Mouse (Mus musculus): ENCODE results near the gene Hist2h3c2. TPM values are rescaled to one million over a fixed set of nuclear protein-coding genes. Genes with fewer than 3 reads are reported as not detected.

Hist2h3c2 gene
- polyA plus RNA-seq, 1 experiment from 2014 or later: 2.8 TPM

- H3K4me2 ChIP-seq (replicated peaks; ENCODE audit: low read depth): no peak overlapping the region
- H3K36me3 ChIP-seq (ENCODE audit: control insufficient read depth, insufficient read depth, low read length): no peaks in the 10 kb centered on the region
- TF ChIP-seq EP300 (optimal IDR thresholded peaks at IDR 0.05) (no peak), CTCF (IDR thresholded peaks at IDR 0.05; ENCODE audit: low read depth) (no peak)
- H3K4me3 ChIP-seq (ENCODE audit: low read depth, low read length): no peak overlapping the region
- H3K9ac ChIP-seq (ENCODE audit: low read length): no peak overlapping the region
- DNase-seq (ENCODE audit: low spot score) (no peak), ATAC-seq (ENCODE audit: low FRiP score, low TSS enrichment) (no peak; the same call in 1 of the 2 replicates)
- no peaks in the 10 kb centered on the region for H3K9me3 ChIP-seq (ENCODE audit: control insufficient read depth, low read length)
- H3K4me1 ChIP-seq (replicated peaks; ENCODE audit: control insufficient read depth, insufficient read depth): no peaks in the 10 kb centered on the region; the same call in 1 of the 2 replicates
- 38% methylated on average over 10 of the region's 10 CpGs for WGBS
- H3K27ac ChIP-seq (replicated peaks): no peak overlapping the region
- H3K27me3 ChIP-seq (ENCODE audit: control insufficient read depth, insufficient read depth, low read length): no peaks in the 10 kb centered on the region
Observed at GRCm38 (mm10) chr3:96254683-96255355, 15.9 kb upstream of the Hist2h3c2 start.

- Histone ChIP-seq H3K4me1 (replicated peaks; ENCODE audit: control insufficient read depth, insufficient read depth) (no peaks in the 10 kb centered on the region; the same call in 1 of the 2 replicates), H3K4me3 (ENCODE audit: low read depth, low read length) (no peak overlapping the region), H3K4me2 (replicated peaks; ENCODE audit: low read depth) (no peak overlapping the region), H3K27ac (replicated peaks) (no peak overlapping the region), H3K27me3 (ENCODE audit: control insufficient read depth, insufficient read depth, low read length) (no peaks in the 10 kb centered on the region), H3K9me3 (ENCODE audit: control insufficient read depth, low read length) (no peaks in the 10 kb centered on the region), H3K9ac (ENCODE audit: low read length) (no peak overlapping the region), H3K36me3 (ENCODE audit: control insufficient read depth, insufficient read depth, low read length) (no peaks in the 10 kb centered on the region)
- ATAC-seq (ENCODE audit: low FRiP score, low TSS enrichment) (no peak), DNase-seq (ENCODE audit: low spot score) (no peak)
- WGBS: 88% methylated on average over 3 of the region's 3 CpGs
- TF ChIP-seq CTCF (IDR thresholded peaks at IDR 0.05; ENCODE audit: low read depth): no peak
- no peak for TF ChIP-seq EP300 (optimal IDR thresholded peaks at IDR 0.05)
Observed at GRCm38 (mm10) chr3:96251787-96252186, 12.9 kb upstream of the Hist2h3c2 start.

GRCm38 (mm10) chr3:96250890-96251289 lies 12.0 kb upstream of the Hist2h3c2 start:
- TF ChIP-seq CTCF (IDR thresholded peaks at IDR 0.05; ENCODE audit: low read depth) (no peak), EP300 (optimal IDR thresholded peaks at IDR 0.05) (no peak)
- H3K4me3 ChIP-seq (ENCODE audit: low read depth, low read length): no peak overlapping the region
- 81% methylated on average over 3 of the region's 3 CpGs for WGBS
- no peak overlapping the region for H3K4me2 ChIP-seq (replicated peaks; ENCODE audit: low read depth)
- H3K4me1 ChIP-seq (replicated peaks; ENCODE audit: control insufficient read depth, insufficient read depth): no peaks in the 10 kb centered on the region
- H3K9me3 ChIP-seq (ENCODE audit: control insufficient read depth, low read length): no peaks in the 10 kb centered on the region
- no peaks in the 10 kb centered on the region for H3K36me3 ChIP-seq (ENCODE audit: control insufficient read depth, insufficient read depth, low read length)
- DNase-seq (ENCODE audit: low spot score): no peak
- H3K9ac ChIP-seq (ENCODE audit: low read length): no peak overlapping the region
- no peaks in the 10 kb centered on the region for H3K27me3 ChIP-seq (ENCODE audit: control insufficient read depth, insufficient read depth, low read length)
- no peak for ATAC-seq (ENCODE audit: low FRiP score, low TSS enrichment)
- H3K27ac ChIP-seq (replicated peaks): no peak overlapping the region

GRCm38 (mm10) chr3:96249034-96249345 lies 10.1 kb upstream of the Hist2h3c2 start:
- no peak for TF ChIP-seq CTCF (IDR thresholded peaks at IDR 0.05; ENCODE audit: low read depth)
- TF ChIP-seq EP300 (optimal IDR thresholded peaks at IDR 0.05): no peak
- H3K4me1 ChIP-seq (replicated peaks; ENCODE audit: control insufficient read depth, insufficient read depth): 0 out of 2 replicates have a peak, but pooled peaks cover 2% of the 10 kb centered on the region
- no peak overlapping the region for H3K27ac ChIP-seq (replicated peaks)
- ATAC-seq (ENCODE audit: low FRiP score, low TSS enrichment): no peak
- 39% methylated on average over 4 of the region's 4 CpGs for WGBS
- H3K9ac ChIP-seq (ENCODE audit: low read length): no peak overlapping the region
- H3K4me2 ChIP-seq (replicated peaks; ENCODE audit: low read depth): peak overlapping the region; percentile 15; the same call in 1 of the 2 replicates
- DNase-seq (ENCODE audit: low spot score): no peak
- H3K27me3 ChIP-seq (ENCODE audit: control insufficient read depth, insufficient read depth, low read length): no peaks in the 10 kb centered on the region
- no peaks in the 10 kb centered on the region for H3K9me3 ChIP-seq (ENCODE audit: control insufficient read depth, low read length)
- H3K4me3 ChIP-seq (ENCODE audit: low read depth, low read length): no peak overlapping the region
- no peaks in the 10 kb centered on the region for H3K36me3 ChIP-seq (ENCODE audit: control insufficient read depth, insufficient read depth, low read length)

- Histone ChIP-seq H3K9me3 (ENCODE audit: control insufficient read depth, low read length) (no peaks in the 10 kb centered on the region), H3K9ac (ENCODE audit: low read length) (no peak overlapping the region), H3K4me3 (ENCODE audit: low read depth, low read length) (no peak overlapping the region), H3K4me2 (replicated peaks; ENCODE audit: low read depth) (peak overlapping the region; percentile 41), H3K36me3 (ENCODE audit: control insufficient read depth, insufficient read depth, low read length) (no peaks in the 10 kb centered on the region), H3K4me1 (replicated peaks; ENCODE audit: control insufficient read depth, insufficient read depth) (0 out of 2 replicates have a peak, but pooled peaks cover 3% of the 10 kb centered on the region), H3K27ac (replicated peaks) (no peak overlapping the region), H3K27me3 (ENCODE audit: control insufficient read depth, insufficient read depth, low read length) (no peaks in the 10 kb centered on the region)
- whole genome bisulfite sequencing: 33% methylated on average over 6 of the region's 6 CpGs
- TF ChIP-seq CTCF (IDR thresholded peaks at IDR 0.05; ENCODE audit: low read depth) (no peak), EP300 (optimal IDR thresholded peaks at IDR 0.05) (no peak)
- DNase-seq (ENCODE audit: low spot score) (no peak), ATAC-seq (ENCODE audit: low FRiP score, low TSS enrichment) (no peak)
Observed at GRCm38 (mm10) chr3:96248141-96249033, 9.5 kb upstream of the Hist2h3c2 start.

Data from stomach, postnatal 0 days (tissue).